Mouse (Mus musculus): ENCODE measurements at regions not wholly inside any gene's neighbourhood (a gene's known extent, or its start where the extent isn't known, plus 50 kb on each side); places are given as distances from the start of the nearest gene placed in this dataset.

GRCm38 (mm10) chr13:94669106-94669683, 119.5 kb upstream of the Tbca start:
- Histone ChIP-seq H3K4me1 (peaks cover 18% of the 10 kb centered on the region), H3K27me3 (ENCODE audit: low read depth, poor library complexity, severe bottlenecking) (peaks cover 100% of the 10 kb centered on the region), H3K27ac (replicated peaks) (no peak overlapping the region), H3K9me3 (replicated peaks) (no peaks in the 10 kb centered on the region), H3K4me3 (no peak overlapping the region), H3K36me3 (no peaks in the 10 kb centered on the region)
- no peak for DNase-seq (ENCODE audit: low spot score)
- 57% methylated on average over 9 of the region's 9 CpGs for WGBS

GRCm38 (mm10) chr13:94670266-94670665, 118.4 kb upstream of the Tbca start:
- Histone ChIP-seq H3K4me3 (no peak overlapping the region), H3K27me3 (ENCODE audit: low read depth, poor library complexity, severe bottlenecking) (peaks cover 100% of the 10 kb centered on the region), H3K4me1 (peaks cover 18% of the 10 kb centered on the region), H3K36me3 (no peaks in the 10 kb centered on the region), H3K9me3 (replicated peaks) (no peaks in the 10 kb centered on the region), H3K27ac (replicated peaks) (no peak overlapping the region)
- no peak for DNase-seq (ENCODE audit: low spot score)
- 90% methylated on average over 11 of the region's 11 CpGs for WGBS

GRCm38 (mm10) chr13:94670961-94671360, 117.7 kb upstream of the Tbca start:
- DNase-seq (ENCODE audit: low spot score) = no peak
- H3K4me1 ChIP-seq = peaks cover 18% of the 10 kb centered on the region
- no peak overlapping the region for H3K4me3 ChIP-seq
- H3K36me3 ChIP-seq = no peaks in the 10 kb centered on the region
- peaks cover 100% of the 10 kb centered on the region for H3K27me3 ChIP-seq (ENCODE audit: low read depth, poor library complexity, severe bottlenecking)
- no peaks in the 10 kb centered on the region for H3K9me3 ChIP-seq (replicated peaks)
- WGBS = 90% methylated on average over 8 of the region's 8 CpGs
- no peak overlapping the region for H3K27ac ChIP-seq (replicated peaks)

GRCm38 (mm10) chr13:94680492-94681168, 108.1 kb upstream of the Tbca start:
- peak; percentile 46 for DNase-seq (ENCODE audit: low spot score)
- WGBS = 31% methylated on average over 17 of the region's 17 CpGs
- peak overlapping the region; percentile 28; the same call in 1 of the 2 replicates for H3K4me3 ChIP-seq
- peak overlapping the region; percentile 76 for H3K27ac ChIP-seq (replicated peaks)
- no peaks in the 10 kb centered on the region for H3K36me3 ChIP-seq
- no peaks in the 10 kb centered on the region for H3K9me3 ChIP-seq (replicated peaks)
- peaks cover 93% of the 10 kb centered on the region for H3K27me3 ChIP-seq (ENCODE audit: low read depth, poor library complexity, severe bottlenecking)
- H3K4me1 ChIP-seq = peaks cover 28% of the 10 kb centered on the region

- Histone ChIP-seq H3K36me3 (no peaks in the 10 kb centered on the region), H3K27ac (replicated peaks) (no peak overlapping the region), H3K9me3 (replicated peaks) (no peaks in the 10 kb centered on the region), H3K27me3 (ENCODE audit: low read depth, poor library complexity, severe bottlenecking) (peaks cover 93% of the 10 kb centered on the region), H3K4me1 (peaks cover 28% of the 10 kb centered on the region), H3K4me3 (no peak overlapping the region)
- DNase-seq (ENCODE audit: low spot score) = no peak
- WGBS = 91% methylated on average over 13 of the region's 13 CpGs
Observed at GRCm38 (mm10) chr13:94681606-94682005, 107.1 kb upstream of the Tbca start.

- DNase-seq (ENCODE audit: low spot score) = no peak
- no peaks in the 10 kb centered on the region for H3K36me3 ChIP-seq
- H3K4me3 ChIP-seq = no peak overlapping the region
- H3K9me3 ChIP-seq (replicated peaks) = no peaks in the 10 kb centered on the region
- WGBS = 52% methylated on average over 7 of the region's 7 CpGs
- H3K4me1 ChIP-seq = peaks cover 21% of the 10 kb centered on the region
- H3K27me3 ChIP-seq (ENCODE audit: low read depth, poor library complexity, severe bottlenecking) = peaks cover 95% of the 10 kb centered on the region
- H3K27ac ChIP-seq (replicated peaks) = no peak overlapping the region
Observed at GRCm38 (mm10) chr13:94685191-94685590, 103.5 kb upstream of the Tbca start.

- H3K27ac ChIP-seq (replicated peaks) = no peak overlapping the region
- peaks cover 95% of the 10 kb centered on the region for H3K27me3 ChIP-seq (ENCODE audit: low read depth, poor library complexity, severe bottlenecking)
- H3K4me3 ChIP-seq = no peak overlapping the region
- no peaks in the 10 kb centered on the region for H3K9me3 ChIP-seq (replicated peaks)
- no peak for DNase-seq (ENCODE audit: low spot score)
- 84% methylated on average over 5 of the region's 5 CpGs for WGBS
- H3K36me3 ChIP-seq = no peaks in the 10 kb centered on the region
- peaks cover 5% of the 10 kb centered on the region for H3K4me1 ChIP-seq
Observed at GRCm38 (mm10) chr13:94687295-94687694, 101.4 kb upstream of the Tbca start.

GRCm38 (mm10) chr13:94706641-94707053, 82.1 kb upstream of the Tbca start:
- H3K4me3 ChIP-seq = peak overlapping the region; percentile 25; the same call in 1 of the 2 replicates
- no peak overlapping the region for H3K27ac ChIP-seq (replicated peaks)
- peaks cover 62% of the 10 kb centered on the region for H3K4me1 ChIP-seq
- H3K36me3 ChIP-seq = no peaks in the 10 kb centered on the region
- H3K27me3 ChIP-seq (ENCODE audit: low read depth, poor library complexity, severe bottlenecking) = peaks cover 100% of the 10 kb centered on the region
- no peaks in the 10 kb centered on the region for H3K9me3 ChIP-seq (replicated peaks)
- peak; percentile 76 for DNase-seq (ENCODE audit: low spot score)
- 1% methylated on average over 7 of the region's 7 CpGs for WGBS

GRCm38 (mm10) chr13:94707371-94708280, 81.1 kb upstream of the Tbca start:
- Histone ChIP-seq H3K27me3 (ENCODE audit: low read depth, poor library complexity, severe bottlenecking) (peaks cover 100% of the 10 kb centered on the region), H3K4me3 (peak overlapping the region; percentile 25), H3K36me3 (no peaks in the 10 kb centered on the region), H3K9me3 (replicated peaks) (no peaks in the 10 kb centered on the region), H3K27ac (replicated peaks) (no peak overlapping the region), H3K4me1 (peaks cover 53% of the 10 kb centered on the region)
- DNase-seq (ENCODE audit: low spot score) = peak; percentile 63
- WGBS = 3% methylated on average over 32 of the region's 32 CpGs

- Histone ChIP-seq H3K4me3 (no peak overlapping the region), H3K27me3 (ENCODE audit: low read depth, poor library complexity, severe bottlenecking) (peaks cover 100% of the 10 kb centered on the region), H3K4me1 (peaks cover 42% of the 10 kb centered on the region), H3K27ac (replicated peaks) (no peak overlapping the region), H3K9me3 (replicated peaks) (no peaks in the 10 kb centered on the region), H3K36me3 (no peaks in the 10 kb centered on the region)
- 35% methylated on average over 5 of the region's 5 CpGs for WGBS
- DNase-seq (ENCODE audit: low spot score) = no peak
Observed at GRCm38 (mm10) chr13:94708786-94709185, 79.9 kb upstream of the Tbca start.

- Histone ChIP-seq H3K9me3 (replicated peaks) (no peaks in the 10 kb centered on the region), H3K27me3 (ENCODE audit: low read depth, poor library complexity, severe bottlenecking) (peaks cover 100% of the 10 kb centered on the region), H3K36me3 (no peaks in the 10 kb centered on the region), H3K4me3 (peak overlapping the region; percentile 40), H3K27ac (replicated peaks) (no peak overlapping the region), H3K4me1 (peaks cover 42% of the 10 kb centered on the region)
- under 1% methylated on average over 50 of the region's 50 CpGs for WGBS
- peak; percentile 76 for DNase-seq (ENCODE audit: low spot score)
Observed at GRCm38 (mm10) chr13:94709691-94710573, 78.8 kb upstream of the Tbca start.

GRCm38 (mm10) chr13:94710574-94711172, 78.0 kb upstream of the Tbca start:
- H3K9me3 ChIP-seq (replicated peaks) = no peaks in the 10 kb centered on the region
- DNase-seq (ENCODE audit: low spot score) = peak; percentile 37
- H3K4me3 ChIP-seq = peak overlapping the region; percentile 40

More at GRCm38 (mm10) chr13:94710574-94711172, 78.0 kb upstream of the Tbca start:
- Histone ChIP-seq H3K36me3 (no peaks in the 10 kb centered on the region), H3K27me3 (ENCODE audit: low read depth, poor library complexity, severe bottlenecking) (peaks cover 100% of the 10 kb centered on the region), H3K27ac (replicated peaks) (no peak overlapping the region), H3K4me1 (peaks cover 42% of the 10 kb centered on the region)
- under 1% methylated on average over 26 of the region's 26 CpGs for WGBS

Data from midbrain, embryonic 10.5 days (tissue).